Mouse (Mus musculus) cerebellum, postnatal 14 days (tissue): ENCODE data around the gene Car10.

ENCODE experiments used
- DNase-seq, 2 experiments: peaks; one replicate each; pipeline ENCODE4 v3.0.0; 2021; ENCODE audit warnings: mixed read lengths in 2 of 2

Gene Car10

GRCm38 (mm10) chr11:93396356-93396755 is 298.5 kb downstream of the Car10 start:
- DNase-seq = no peak

GRCm38 (mm10) chr11:93401167-93401566 is 303.3 kb downstream of the Car10 start:
- DNase-seq = peak; percentile 49 to 77

GRCm38 (mm10) chr11:93407981-93408380 is 310.2 kb downstream of the Car10 start:
- DNase-seq = no peak

- DNase-seq = peak; percentile 70 to 71
Measured at GRCm38 (mm10) chr11:93431482-93431881, 333.7 kb downstream of the Car10 start.

- DNase-seq = peak; percentile 43 to 69
Measured at GRCm38 (mm10) chr11:93434997-93435915, 337.4 kb downstream of the Car10 start.

- peak; percentile 40 for DNase-seq
Measured at GRCm38 (mm10) chr11:93436892-93437291, 339.1 kb downstream of the Car10 start.

GRCm38 (mm10) chr11:93440466-93440865 is 342.6 kb downstream of the Car10 start:
- DNase-seq = peak; percentile 25 to 67

- DNase-seq = peak; percentile 82 to 85
Measured at GRCm38 (mm10) chr11:93443777-93444176, 345.9 kb downstream of the Car10 start.

- DNase-seq = peak; percentile 37 to 45
Measured at GRCm38 (mm10) chr11:93444741-93445140, 346.9 kb downstream of the Car10 start.

- DNase-seq = no peak
Measured at GRCm38 (mm10) chr11:93447566-93447965, 349.7 kb downstream of the Car10 start.

GRCm38 (mm10) chr11:93448290-93449256 is 350.7 kb downstream of the Car10 start:
- DNase-seq = no peak

GRCm38 (mm10) chr11:93450535-93450934 is 352.7 kb downstream of the Car10 start:
- peak in 1 of 2 experiments; percentile 43 for DNase-seq

GRCm38 (mm10) chr11:93466221-93466620 is 368.4 kb downstream of the Car10 start:
- no peak for DNase-seq

GRCm38 (mm10) chr11:93467711-93468110 is 369.9 kb downstream of the Car10 start:
- DNase-seq = no peak

GRCm38 (mm10) chr11:93470771-93471170 is 372.9 kb downstream of the Car10 start:
- DNase-seq = no peak

- peak; percentile 99 to 100 for DNase-seq
Measured at GRCm38 (mm10) chr11:93471573-93472179, 373.8 kb downstream of the Car10 start.

GRCm38 (mm10) chr11:93484661-93485060 is 386.8 kb downstream of the Car10 start:
- no peak for DNase-seq

- DNase-seq = peak; percentile 57 to 86
Measured at GRCm38 (mm10) chr11:93487021-93487420, 389.2 kb downstream of the Car10 start.

GRCm38 (mm10) chr11:93487913-93488604 is 390.2 kb downstream of the Car10 start:
- DNase-seq = no peak

GRCm38 (mm10) chr11:93490211-93490820 is 392.5 kb downstream of the Car10 start:
- peak; percentile 88 to 95 for DNase-seq

- no peak for DNase-seq
Measured at GRCm38 (mm10) chr11:93497896-93498295, 400.1 kb downstream of the Car10 start.

- DNase-seq = no peak
Measured at GRCm38 (mm10) chr11:93500442-93500841, 402.6 kb downstream of the Car10 start.
